Mouse (Mus musculus): ENCODE data around the gene March10. TPM values are rescaled to one million over a fixed set of nuclear protein-coding genes. Genes with fewer than 3 reads are reported as not detected.

March10 gene
- polyA plus RNA-seq, 1 experiment from 2014 or later = not detected

DNA sequence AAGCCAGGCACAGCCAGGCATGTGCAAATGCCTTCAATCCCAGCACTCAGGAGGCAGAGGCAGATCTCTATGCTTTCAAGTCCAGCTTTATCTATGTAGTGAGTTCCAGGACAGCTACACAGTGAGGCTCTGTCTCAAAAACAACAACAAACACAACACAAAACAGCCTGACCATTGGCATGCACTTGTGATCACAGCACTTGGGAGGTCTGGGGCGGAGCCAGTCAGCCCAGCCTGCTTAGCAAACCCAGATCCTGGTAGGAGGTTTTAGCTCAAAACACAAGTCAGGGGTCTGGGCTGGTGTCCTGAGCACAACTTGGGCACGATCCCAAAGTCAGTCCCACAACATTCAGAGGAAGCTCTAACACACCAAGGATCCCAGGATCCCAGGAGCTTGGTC, 18.2 kb upstream of the March10 start:
- no peak for ATAC-seq (ENCODE audit: low FRiP score)
- Histone ChIP-seq H3K4me3 (replicated peaks) (no peak overlapping the region), H3K27me3 (0 out of 2 replicates have a peak, but pooled peaks cover 4% of the 10 kb centered on the region), H3K4me1 (peaks cover 18% of the 10 kb centered on the region), H3K27ac (no peak overlapping the region), H3K9ac (no peak overlapping the region), H3K4me2 (no peak overlapping the region), H3K9me3 (no peaks in the 10 kb centered on the region), H3K36me3 (replicated peaks) (no peaks in the 10 kb centered on the region)
- 49% methylated on average over 2 of the region's 2 CpGs for WGBS

DNA sequence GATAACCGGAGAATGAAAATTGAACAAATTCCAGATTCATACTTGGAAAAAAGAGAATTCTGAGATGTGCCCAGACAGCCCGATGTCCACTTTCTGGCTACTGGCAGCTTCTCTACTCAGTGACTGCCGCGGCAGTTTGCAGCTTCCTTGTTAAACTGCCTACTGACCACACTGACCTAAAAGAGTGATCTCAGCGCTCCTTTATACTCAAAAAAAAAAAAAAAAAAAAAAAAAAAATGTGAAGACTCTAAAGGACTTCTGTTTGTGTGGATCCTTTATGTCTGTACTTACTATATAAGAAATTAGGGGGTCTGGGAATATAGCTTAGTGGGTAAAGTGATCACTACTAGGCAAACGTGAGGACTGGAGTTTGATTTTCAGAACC, 17.8 kb upstream of the March10 start:
- no peak for ATAC-seq (ENCODE audit: low FRiP score)
- Histone ChIP-seq H3K36me3 (replicated peaks) (no peaks in the 10 kb centered on the region), H3K9me3 (no peaks in the 10 kb centered on the region), H3K9ac (no peak overlapping the region), H3K27me3 (0 out of 2 replicates have a peak, but pooled peaks cover 4% of the 10 kb centered on the region), H3K4me1 (peaks cover 22% of the 10 kb centered on the region), H3K4me2 (no peak overlapping the region), H3K4me3 (replicated peaks) (no peak overlapping the region), H3K27ac (no peak overlapping the region)
- WGBS = 59% methylated on average over 6 of the region's 6 CpGs

DNA sequence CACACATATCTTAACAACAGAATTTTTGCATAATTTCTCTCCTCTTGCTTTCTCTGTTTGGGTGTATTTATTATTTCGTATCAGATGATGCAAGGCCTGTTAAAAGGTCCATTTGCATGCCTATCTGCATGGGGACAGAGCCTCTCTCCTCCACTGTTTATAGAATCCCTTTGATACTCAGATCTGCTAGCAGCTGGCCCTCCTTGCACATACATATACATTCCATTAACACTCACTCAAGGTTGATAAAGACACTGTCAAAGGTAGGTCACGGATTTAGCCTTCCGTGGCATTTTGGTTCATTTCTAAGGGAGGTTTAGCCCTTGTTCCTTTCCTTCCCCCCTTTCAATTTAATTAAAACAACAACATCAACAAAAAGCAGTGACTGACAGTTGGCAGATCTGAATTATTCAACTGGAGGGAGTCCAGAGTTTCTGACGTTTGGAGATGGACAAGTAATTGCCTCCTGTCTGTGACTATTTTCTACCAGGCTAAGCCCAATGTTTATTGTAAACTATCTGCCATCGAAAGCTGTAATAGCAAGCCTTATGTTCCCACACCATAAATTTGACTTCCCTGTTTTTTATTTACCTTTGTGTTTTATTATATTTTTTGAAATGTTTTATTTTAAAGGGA, 17.3 kb upstream of the March10 start:
- peak; percentile 70 for ATAC-seq (ENCODE audit: low FRiP score)
- Histone ChIP-seq H3K4me2 (no peak overlapping the region), H3K27me3 (0 out of 2 replicates have a peak, but pooled peaks cover 4% of the 10 kb centered on the region), H3K4me1 (peaks cover 27% of the 10 kb centered on the region), H3K27ac (no peak overlapping the region), H3K9ac (no peak overlapping the region), H3K4me3 (replicated peaks) (no peak overlapping the region), H3K36me3 (replicated peaks) (no peaks in the 10 kb centered on the region), H3K9me3 (no peaks in the 10 kb centered on the region)
- WGBS = 35% methylated on average over 5 of the region's 5 CpGs

DNA sequence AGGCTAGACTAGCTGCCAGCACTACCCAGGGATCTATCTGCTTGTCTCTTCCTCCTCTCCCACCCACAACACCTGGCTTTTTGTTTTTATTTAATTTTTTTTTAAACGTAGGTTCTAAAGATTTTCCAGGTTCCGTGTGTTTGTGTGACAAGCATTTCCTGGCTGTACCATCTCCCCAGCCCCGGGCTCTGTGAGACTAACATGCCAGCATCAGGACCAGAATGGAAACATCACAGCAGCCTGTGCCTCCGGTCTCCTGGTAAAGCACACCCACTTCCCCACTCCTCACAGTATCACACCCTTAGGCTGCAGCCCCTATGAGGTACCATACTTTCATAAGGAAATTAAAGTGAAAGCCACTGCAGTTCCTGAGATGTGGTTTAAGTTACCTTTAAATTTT, 16.1 kb upstream of the March10 start:
- no peaks in the 10 kb centered on the region for H3K36me3 ChIP-seq (replicated peaks)
- 78% methylated on average over 4 of the region's 4 CpGs for WGBS

DNA sequence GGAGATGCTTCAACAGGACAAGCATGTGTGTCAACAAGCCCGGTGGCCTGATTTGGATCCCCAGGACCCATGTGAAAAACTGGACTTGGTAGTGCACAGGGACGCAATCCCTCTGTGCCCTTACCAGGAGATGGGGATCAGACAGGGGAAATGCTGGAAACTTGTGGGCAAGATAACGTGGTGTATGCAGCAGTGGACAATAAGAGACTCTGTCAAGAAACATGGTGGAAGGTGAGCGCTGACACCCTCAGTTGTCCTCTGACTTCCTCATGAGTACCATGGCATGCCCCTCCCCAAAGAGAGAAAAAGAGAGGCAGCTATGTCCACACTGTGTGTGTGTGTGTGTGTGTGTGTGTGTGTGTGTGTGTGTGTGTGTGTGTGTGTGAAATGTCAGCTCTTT, 14.4 kb upstream of the March10 start:
- Histone ChIP-seq H3K9ac (no peak overlapping the region), H3K4me2 (no peak overlapping the region), H3K9me3 (no peaks in the 10 kb centered on the region), H3K4me1 (peaks cover 42% of the 10 kb centered on the region), H3K4me3 (replicated peaks) (no peak overlapping the region), H3K27me3 (0 out of 2 replicates have a peak, but pooled peaks cover 4% of the 10 kb centered on the region), H3K27ac (no peak overlapping the region), H3K36me3 (replicated peaks) (no peaks in the 10 kb centered on the region)
- WGBS = 92% methylated on average over 4 of the region's 4 CpGs
- ATAC-seq (ENCODE audit: low FRiP score) = no peak

More for the DNA sequence above, 16.1 kb upstream of the March10 start:
- H3K9me3 ChIP-seq = no peaks in the 10 kb centered on the region
- H3K4me3 ChIP-seq (replicated peaks) = no peak overlapping the region
- H3K27ac ChIP-seq = no peak overlapping the region
- no peak overlapping the region for H3K9ac ChIP-seq
- ATAC-seq (ENCODE audit: low FRiP score) = no peak
- no peak overlapping the region for H3K4me2 ChIP-seq
- H3K27me3 ChIP-seq = 0 out of 2 replicates have a peak, but pooled peaks cover 4% of the 10 kb centered on the region
- peaks cover 34% of the 10 kb centered on the region for H3K4me1 ChIP-seq

DNA sequence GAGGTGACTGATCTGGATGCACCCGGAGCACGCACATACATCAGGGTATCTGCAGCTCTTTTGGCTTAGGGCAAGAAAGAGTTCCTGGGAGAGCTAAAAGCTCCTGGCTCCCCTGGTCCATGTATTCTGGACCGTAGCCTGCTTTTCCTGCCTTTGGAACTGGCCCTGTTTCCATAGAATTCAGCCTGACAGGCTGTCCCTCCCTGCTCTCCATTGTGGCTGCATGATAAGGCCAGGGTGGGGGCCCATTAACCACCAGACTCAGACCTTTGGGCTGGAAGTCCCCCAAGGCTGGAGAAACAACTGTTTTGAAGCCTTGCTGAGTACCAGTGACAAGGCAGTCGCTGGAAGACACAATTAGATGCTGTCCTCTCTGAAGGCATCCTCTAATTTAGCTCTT, 13.0 kb upstream of the March10 start:
- H3K4me1 ChIP-seq = peaks cover 37% of the 10 kb centered on the region
- ATAC-seq (ENCODE audit: low FRiP score) = no peak
- H3K36me3 ChIP-seq (replicated peaks) = no peaks in the 10 kb centered on the region
- no peaks in the 10 kb centered on the region for H3K9me3 ChIP-seq
- WGBS = 74% methylated on average over 4 of the region's 4 CpGs
- no peak overlapping the region for H3K4me2 ChIP-seq
- H3K27ac ChIP-seq = no peak overlapping the region
- H3K9ac ChIP-seq = no peak overlapping the region
- H3K27me3 ChIP-seq = 0 out of 2 replicates have a peak, but pooled peaks cover 4% of the 10 kb centered on the region
- H3K4me3 ChIP-seq (replicated peaks) = no peak overlapping the region

DNA sequence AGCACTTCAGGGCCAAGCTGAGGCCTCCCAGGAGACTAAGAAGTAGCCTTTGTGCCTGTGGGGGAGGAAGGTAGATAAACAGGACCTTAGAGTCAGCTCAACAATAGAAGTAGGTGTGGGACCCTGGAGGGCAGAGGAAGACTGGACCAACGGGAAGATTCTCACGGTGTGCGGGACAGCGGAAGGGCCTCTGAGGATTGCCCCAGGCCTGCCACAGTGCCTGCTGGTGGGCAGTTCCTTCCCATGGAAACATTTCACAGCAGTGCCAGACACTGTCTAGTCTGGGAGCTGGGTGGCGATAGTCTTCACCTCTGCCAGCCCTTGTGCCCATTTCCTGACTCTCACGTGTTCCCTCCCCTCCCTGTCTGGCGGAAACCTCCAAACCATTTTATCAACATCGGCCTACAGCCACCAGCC, 12.6 kb upstream of the March10 start:
- H3K4me1 ChIP-seq = peaks cover 36% of the 10 kb centered on the region
- H3K9ac ChIP-seq = no peak overlapping the region
- H3K4me2 ChIP-seq = no peak overlapping the region
- no peak overlapping the region for H3K27ac ChIP-seq
- ATAC-seq (ENCODE audit: low FRiP score) = no peak
- WGBS = 71% methylated on average over 8 of the region's 8 CpGs
- H3K4me3 ChIP-seq (replicated peaks) = no peak overlapping the region
- no peaks in the 10 kb centered on the region for H3K36me3 ChIP-seq (replicated peaks)
- 0 out of 2 replicates have a peak, but pooled peaks cover 4% of the 10 kb centered on the region for H3K27me3 ChIP-seq
- no peaks in the 10 kb centered on the region for H3K9me3 ChIP-seq

DNA sequence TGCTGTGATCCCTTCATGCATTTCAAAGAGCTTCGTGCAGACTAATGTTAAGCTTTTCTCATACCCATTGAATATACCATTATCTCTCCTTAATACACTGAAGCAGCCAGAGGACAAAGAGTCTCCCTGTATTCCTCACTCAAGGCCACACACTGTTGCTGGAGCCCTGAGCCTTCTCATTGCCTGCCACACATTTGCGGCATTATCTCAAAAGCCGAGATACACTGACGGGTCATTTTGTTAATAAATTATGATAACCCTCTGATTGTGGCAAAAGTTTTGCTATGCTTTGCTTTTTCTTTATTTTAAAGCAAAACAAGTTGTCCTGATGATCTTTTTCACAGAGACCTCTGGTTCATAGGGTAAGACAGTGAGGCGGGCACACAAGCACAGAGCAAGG, 11.9 kb upstream of the March10 start:
- Histone ChIP-seq H3K4me2 (no peak overlapping the region), H3K4me3 (replicated peaks) (no peak overlapping the region), H3K4me1 (peaks cover 30% of the 10 kb centered on the region), H3K9me3 (no peaks in the 10 kb centered on the region), H3K36me3 (replicated peaks) (no peaks in the 10 kb centered on the region), H3K9ac (no peak overlapping the region), H3K27ac (no peak overlapping the region), H3K27me3 (0 out of 2 replicates have a peak, but pooled peaks cover 4% of the 10 kb centered on the region)
- ATAC-seq (ENCODE audit: low FRiP score) = no peak
- WGBS = 65% methylated on average over 5 of the region's 5 CpGs

DNA sequence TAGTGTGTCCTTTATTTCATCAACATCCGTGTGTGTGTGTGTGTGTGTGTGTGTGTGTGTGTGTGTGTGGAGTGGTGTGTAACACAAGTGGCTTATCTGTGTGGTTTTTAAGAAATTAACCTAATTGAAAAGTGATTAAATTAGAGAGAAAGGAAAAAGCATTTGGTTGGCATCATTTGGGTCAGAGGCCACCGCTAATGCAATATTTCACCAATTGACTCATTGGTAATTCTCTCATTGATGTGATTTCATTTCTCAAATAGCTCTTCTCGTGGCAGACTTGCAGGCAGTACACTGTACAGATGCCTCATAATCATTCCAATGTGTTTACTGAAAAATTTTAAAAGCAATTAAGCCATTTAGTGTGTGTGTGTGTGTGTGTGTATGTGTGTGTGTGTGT, 11.3 kb upstream of the March10 start:
- no peak for ATAC-seq (ENCODE audit: low FRiP score)
- H3K9me3 ChIP-seq = no peaks in the 10 kb centered on the region
- no peak overlapping the region for H3K4me3 ChIP-seq (replicated peaks)
- no peak overlapping the region for H3K27ac ChIP-seq
- H3K36me3 ChIP-seq (replicated peaks) = no peaks in the 10 kb centered on the region
- peaks cover 24% of the 10 kb centered on the region for H3K4me1 ChIP-seq
- H3K9ac ChIP-seq = no peak overlapping the region
- no peak overlapping the region for H3K4me2 ChIP-seq
- 73% methylated on average over 3 of the region's 3 CpGs for WGBS
- H3K27me3 ChIP-seq = 0 out of 2 replicates have a peak, but pooled peaks cover 4% of the 10 kb centered on the region

DNA sequence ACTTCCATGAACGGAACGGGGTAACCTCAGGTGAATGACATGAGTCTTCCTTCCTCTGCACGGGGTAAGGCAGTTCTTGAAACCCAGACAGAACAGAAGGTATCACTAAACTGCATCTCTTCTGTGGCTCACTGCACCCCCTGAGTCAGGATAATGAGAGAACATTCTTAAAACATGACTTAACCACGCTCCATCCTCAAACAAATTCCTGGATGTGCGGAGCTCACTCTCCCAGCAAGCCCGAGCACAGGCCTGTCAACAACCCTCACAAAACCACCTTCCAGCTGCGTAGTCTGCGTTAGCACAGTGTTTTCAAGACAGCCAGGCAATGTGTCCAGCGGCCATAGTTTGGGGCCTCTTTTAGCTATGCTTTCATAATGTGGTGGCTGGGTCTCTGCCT, 10.7 kb upstream of the March10 start:
- WGBS = 45% methylated on average over 9 of the region's 9 CpGs
- no peak overlapping the region for H3K9ac ChIP-seq
- H3K27ac ChIP-seq = no peak overlapping the region
- 0 out of 2 replicates have a peak, but pooled peaks cover 4% of the 10 kb centered on the region for H3K27me3 ChIP-seq
- peaks cover 30% of the 10 kb centered on the region for H3K4me1 ChIP-seq
- H3K4me3 ChIP-seq (replicated peaks) = no peak overlapping the region
- no peak for ATAC-seq (ENCODE audit: low FRiP score)
- H3K9me3 ChIP-seq = no peaks in the 10 kb centered on the region
- H3K4me2 ChIP-seq = no peak overlapping the region
- H3K36me3 ChIP-seq (replicated peaks) = no peaks in the 10 kb centered on the region

DNA sequence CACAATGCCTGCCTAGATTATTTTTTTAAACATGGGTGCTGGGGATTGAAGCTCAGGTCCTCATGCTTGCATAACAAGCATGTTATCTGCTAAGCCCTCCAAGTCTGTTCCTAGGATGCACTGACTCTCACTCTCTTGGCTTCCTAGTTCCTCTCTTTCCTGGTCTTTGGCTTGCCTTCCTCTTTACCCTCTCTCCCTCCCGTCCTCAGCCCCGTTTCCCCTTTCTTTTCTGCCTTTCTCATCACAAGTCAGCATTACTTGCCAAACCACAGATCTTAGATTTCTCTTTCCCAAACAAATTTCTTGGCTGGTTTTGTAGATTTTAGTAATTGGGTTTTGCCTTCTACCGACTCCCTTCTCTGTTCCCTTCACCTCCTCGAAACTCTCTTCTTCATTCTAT, 10.2 kb upstream of the March10 start:
- 73% methylated on average over 4 of the region's 4 CpGs for WGBS
- Histone ChIP-seq H3K9ac (no peak overlapping the region), H3K4me3 (replicated peaks) (no peak overlapping the region), H3K4me2 (no peak overlapping the region), H3K9me3 (no peaks in the 10 kb centered on the region), H3K27me3 (0 out of 2 replicates have a peak, but pooled peaks cover 1% of the 10 kb centered on the region), H3K36me3 (replicated peaks) (no peaks in the 10 kb centered on the region), H3K27ac (no peak overlapping the region), H3K4me1 (peaks cover 30% of the 10 kb centered on the region)
- ATAC-seq (ENCODE audit: low FRiP score) = no peak

DNA sequence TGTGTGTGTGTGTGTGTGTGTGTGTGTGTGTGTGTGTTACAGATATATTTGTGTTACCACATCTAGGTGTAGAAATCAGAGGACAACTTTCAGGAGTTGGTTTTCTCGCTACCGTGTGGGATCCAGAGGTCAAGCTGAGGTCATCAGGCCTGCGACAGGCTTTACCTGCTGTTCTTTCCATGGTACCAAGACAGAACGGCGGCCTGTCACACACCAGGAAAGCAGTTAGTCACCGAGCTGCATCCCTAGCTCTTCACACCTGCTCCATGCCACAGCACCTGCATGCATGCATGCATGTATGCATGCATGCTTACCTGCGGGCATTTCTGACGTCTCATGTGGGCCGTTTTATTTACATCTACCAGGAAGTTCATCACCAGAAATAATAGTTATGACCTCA, 9.0 kb upstream of the March10 start:
- Histone ChIP-seq H3K9ac (no peak overlapping the region), H3K4me3 (replicated peaks) (no peak overlapping the region), H3K27me3 (no peaks in the 10 kb centered on the region), H3K27ac (no peak overlapping the region), H3K4me1 (peaks cover 30% of the 10 kb centered on the region), H3K36me3 (replicated peaks) (no peaks in the 10 kb centered on the region), H3K4me2 (no peak overlapping the region), H3K9me3 (no peaks in the 10 kb centered on the region)
- WGBS = 85% methylated on average over 9 of the region's 9 CpGs
- no peak for ATAC-seq (ENCODE audit: low FRiP score)

DNA sequence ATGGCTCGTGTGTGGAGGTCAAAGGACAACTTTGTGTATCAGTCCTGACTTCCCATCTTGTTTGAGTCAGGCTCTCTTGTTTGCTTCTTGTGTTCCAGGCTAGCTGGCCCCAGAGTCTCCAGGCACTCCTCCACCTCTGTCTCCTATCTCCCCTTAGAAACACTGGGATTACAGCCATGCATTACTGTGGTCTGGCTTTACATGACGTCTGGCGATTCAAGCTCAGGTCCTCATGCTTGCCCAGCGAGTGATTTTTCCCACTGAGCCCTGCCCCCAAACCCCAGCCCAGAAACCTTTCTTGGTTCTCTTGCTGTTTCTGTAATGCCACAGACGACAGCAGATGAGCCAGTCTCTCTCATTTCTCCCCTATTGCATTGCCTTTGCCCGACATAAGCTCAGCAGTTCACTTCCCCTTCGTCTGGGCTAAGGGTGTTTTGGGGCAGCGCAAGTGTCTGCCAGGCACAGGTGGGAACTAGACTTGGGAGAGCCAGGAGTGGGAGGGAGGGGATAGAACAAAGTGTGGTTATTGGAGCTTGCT, 8.0 kb upstream of the March10 start:
- no peak overlapping the region for H3K27ac ChIP-seq
- no peak overlapping the region for H3K4me3 ChIP-seq (replicated peaks)
- no peaks in the 10 kb centered on the region for H3K27me3 ChIP-seq
- no peak overlapping the region for H3K4me2 ChIP-seq
- H3K9me3 ChIP-seq = no peaks in the 10 kb centered on the region
- 83% methylated on average over 8 of the region's 8 CpGs for WGBS
- no peaks in the 10 kb centered on the region for H3K36me3 ChIP-seq (replicated peaks)
- peaks cover 32% of the 10 kb centered on the region for H3K4me1 ChIP-seq
- H3K9ac ChIP-seq = no peak overlapping the region
- no peak for ATAC-seq (ENCODE audit: low FRiP score)
